Mouse (Mus musculus): Measurements from ENCODE around the gene Agk. TPM values are rescaled to one million over a fixed set of nuclear protein-coding genes. Genes with fewer than 3 reads are reported as not detected.

The Agk gene
- polyA plus RNA-seq, 1 experiment from 2014 or later: 59.8 TPM

DNA sequence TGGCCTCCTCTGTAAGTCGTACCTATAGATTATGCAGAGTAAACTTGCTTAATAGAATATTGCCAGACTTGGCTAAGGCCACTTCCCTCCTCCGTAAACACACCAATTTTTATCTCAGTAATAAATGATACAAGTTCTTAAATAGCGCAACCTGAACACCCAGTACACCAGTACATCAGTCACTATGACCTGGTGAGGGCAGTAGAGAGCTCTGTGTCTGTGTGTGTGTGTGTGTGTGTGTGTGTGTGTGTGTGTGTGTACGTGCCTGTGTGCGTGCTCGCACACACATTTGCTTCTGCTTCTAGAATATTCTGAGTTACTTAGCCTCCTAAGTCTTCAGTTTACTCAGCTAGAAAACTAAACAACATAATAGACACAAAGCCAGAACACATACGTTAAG is 28.4 kb downstream of the Agk start:
- peaks cover 15% of the 10 kb centered on the region for H3K36me3 ChIP-seq
- 93% methylated on average over 7 of the region's 7 CpGs for WGBS
- ATAC-seq (ENCODE audit: low FRiP score): no peak
- no peak overlapping the region for H3K4me2 ChIP-seq
- no peak overlapping the region for H3K9ac ChIP-seq (replicated peaks)
- no peak overlapping the region for H3K4me3 ChIP-seq (replicated peaks)
- no peak overlapping the region for H3K27ac ChIP-seq (replicated peaks)
- H3K27me3 ChIP-seq (replicated peaks): no peaks in the 10 kb centered on the region
- H3K9me3 ChIP-seq (replicated peaks): no peaks in the 10 kb centered on the region
- H3K4me1 ChIP-seq: no peaks in the 10 kb centered on the region

- Histone ChIP-seq H3K9ac (replicated peaks) (no peak overlapping the region), H3K36me3 (peaks cover 11% of the 10 kb centered on the region; the same call in 1 of the 2 replicates), H3K27ac (replicated peaks) (no peak overlapping the region), H3K4me3 (replicated peaks) (no peak overlapping the region), H3K4me1 (no peaks in the 10 kb centered on the region), H3K9me3 (replicated peaks) (no peaks in the 10 kb centered on the region), H3K27me3 (replicated peaks) (no peaks in the 10 kb centered on the region), H3K4me2 (no peak overlapping the region)
- 98% methylated on average over 6 of the region's 6 CpGs for WGBS
- ATAC-seq (ENCODE audit: low FRiP score): no peak
Measured at GRCm38 (mm10) chr6:40371031-40371430, 46.1 kb downstream of the Agk start.

DNA sequence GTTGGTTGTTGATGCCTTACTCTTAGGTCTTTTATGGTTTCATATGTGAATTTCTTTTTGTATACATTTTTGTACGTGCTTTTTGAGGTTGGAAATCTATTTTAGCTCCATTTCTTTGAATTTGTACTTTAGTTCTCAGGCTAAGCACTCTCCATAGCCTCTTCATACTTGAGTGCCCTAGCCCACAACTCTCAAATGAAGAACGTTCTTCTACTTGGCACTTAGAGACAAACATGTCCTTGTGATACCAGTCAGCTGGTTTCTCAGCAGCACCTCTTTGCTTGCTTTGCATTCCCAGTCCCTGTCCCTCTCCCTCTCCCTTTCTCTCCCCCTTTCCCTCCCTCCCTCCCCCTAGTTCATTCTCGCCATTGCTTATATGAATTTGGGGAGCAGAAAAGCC is 55.2 kb downstream of the Agk start:
- Histone ChIP-seq H3K9me3 (replicated peaks) (no peaks in the 10 kb centered on the region), H3K27ac (replicated peaks) (no peak overlapping the region), H3K4me2 (no peak overlapping the region), H3K4me3 (replicated peaks) (no peak overlapping the region), H3K9ac (replicated peaks) (no peak overlapping the region), H3K36me3 (peaks cover 11% of the 10 kb centered on the region), H3K27me3 (replicated peaks) (no peaks in the 10 kb centered on the region), H3K4me1 (no peaks in the 10 kb centered on the region)
- 91% methylated on average over 3 of the region's 3 CpGs for WGBS
- ATAC-seq (ENCODE audit: low FRiP score): no peak

DNA sequence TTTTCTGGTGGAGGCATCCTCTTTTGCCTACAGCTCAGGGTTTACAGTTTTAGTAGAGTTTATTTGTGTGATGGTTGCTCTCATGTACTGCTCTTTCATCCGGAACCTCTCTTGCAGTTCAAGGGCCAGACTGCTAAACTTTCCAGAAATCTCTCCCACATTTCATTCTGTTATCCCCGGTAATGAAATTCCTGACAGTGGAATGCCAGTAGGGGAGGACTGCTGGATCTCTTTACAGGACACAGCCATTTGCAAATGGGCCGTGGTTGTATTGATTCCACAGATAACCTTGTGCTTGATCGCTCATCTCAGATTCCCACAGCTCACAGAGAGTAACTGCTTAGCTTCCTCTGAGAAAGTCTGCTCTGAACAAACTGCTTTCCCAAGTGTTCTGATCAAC is 56.9 kb downstream of the Agk start:
- WGBS: 89% methylated on average over 4 of the region's 4 CpGs
- H3K9ac ChIP-seq (replicated peaks): no peak overlapping the region
- no peak for ATAC-seq (ENCODE audit: low FRiP score)
- H3K4me2 ChIP-seq: no peak overlapping the region
- no peaks in the 10 kb centered on the region for H3K9me3 ChIP-seq (replicated peaks)
- no peaks in the 10 kb centered on the region for H3K27me3 ChIP-seq (replicated peaks)
- no peak overlapping the region for H3K4me3 ChIP-seq (replicated peaks)
- peaks cover 17% of the 10 kb centered on the region for H3K36me3 ChIP-seq
- no peak overlapping the region for H3K27ac ChIP-seq (replicated peaks)
- H3K4me1 ChIP-seq: no peaks in the 10 kb centered on the region

- no peak overlapping the region for H3K9ac ChIP-seq (replicated peaks)
- WGBS: 62% methylated on average over 3 of the region's 3 CpGs
Measured at GRCm38 (mm10) chr6:40385682-40386081, 60.7 kb downstream of the Agk start.

GRCm38 (mm10) chr6:40388660-40389059 is 63.7 kb downstream of the Agk start:
- Histone ChIP-seq H3K4me1 (peaks cover 8% of the 10 kb centered on the region; the same call in 1 of the 2 replicates), H3K4me2 (no peak overlapping the region), H3K27ac (replicated peaks) (no peak overlapping the region), H3K27me3 (replicated peaks) (no peaks in the 10 kb centered on the region), H3K4me3 (replicated peaks) (no peak overlapping the region), H3K36me3 (peaks cover 14% of the 10 kb centered on the region), H3K9ac (replicated peaks) (no peak overlapping the region), H3K9me3 (replicated peaks) (no peaks in the 10 kb centered on the region)
- ATAC-seq (ENCODE audit: low FRiP score): no peak
- 79% methylated on average over 4 of the region's 4 CpGs for WGBS

More at GRCm38 (mm10) chr6:40385682-40386081, 60.7 kb downstream of the Agk start:
- peaks cover 19% of the 10 kb centered on the region for H3K36me3 ChIP-seq
- H3K9me3 ChIP-seq (replicated peaks): no peaks in the 10 kb centered on the region
- no peak overlapping the region for H3K4me2 ChIP-seq
- ATAC-seq (ENCODE audit: low FRiP score): no peak
- no peak overlapping the region for H3K4me3 ChIP-seq (replicated peaks)
- no peaks in the 10 kb centered on the region for H3K27me3 ChIP-seq (replicated peaks)
- no peak overlapping the region for H3K27ac ChIP-seq (replicated peaks)
- H3K4me1 ChIP-seq: no peaks in the 10 kb centered on the region

DNA sequence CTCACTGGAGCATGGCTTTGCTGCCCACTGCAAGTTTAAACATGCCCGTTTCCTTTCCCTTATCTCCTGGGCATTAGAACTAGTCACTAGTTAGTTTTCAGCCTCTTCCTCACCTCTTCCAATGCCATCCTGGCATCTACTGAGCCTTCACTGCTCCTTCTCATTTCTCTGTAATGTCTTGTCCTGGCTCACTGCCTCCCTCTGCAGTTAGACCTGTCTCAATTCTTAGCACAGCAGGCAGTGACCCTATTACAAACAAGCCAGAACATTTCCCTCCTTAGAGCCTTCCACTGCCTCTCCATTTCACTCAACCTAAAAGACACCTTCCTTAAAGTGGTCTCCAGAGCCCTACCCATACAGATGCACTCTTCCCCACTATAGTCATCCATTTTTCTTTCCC is 66.0 kb downstream of the Agk start:
- Histone ChIP-seq H3K27ac (replicated peaks) (no peak overlapping the region), H3K4me1 (peaks cover 8% of the 10 kb centered on the region; the same call in 1 of the 2 replicates), H3K36me3 (peaks cover 21% of the 10 kb centered on the region), H3K4me3 (replicated peaks) (no peak overlapping the region), H3K9me3 (replicated peaks) (no peaks in the 10 kb centered on the region), H3K4me2 (no peak overlapping the region), H3K9ac (replicated peaks) (no peak overlapping the region), H3K27me3 (replicated peaks) (no peaks in the 10 kb centered on the region)
- WGBS: 89% methylated on average over 1 of the region's 1 CpGs
- ATAC-seq (ENCODE audit: low FRiP score): no peak

GRCm38 (mm10) chr6:40393213-40393612 is 68.2 kb downstream of the Agk start:
- H3K4me3 ChIP-seq (replicated peaks): no peak overlapping the region
- peaks cover 8% of the 10 kb centered on the region; the same call in 1 of the 2 replicates for H3K4me1 ChIP-seq
- no peaks in the 10 kb centered on the region for H3K27me3 ChIP-seq (replicated peaks)
- ATAC-seq (ENCODE audit: low FRiP score): peak; percentile 97
- H3K4me2 ChIP-seq: no peak overlapping the region
- peak overlapping the region; percentile 38 for H3K27ac ChIP-seq (replicated peaks)
- peaks cover 23% of the 10 kb centered on the region for H3K36me3 ChIP-seq
- 5% methylated on average over 3 of the region's 3 CpGs for WGBS
- no peaks in the 10 kb centered on the region for H3K9me3 ChIP-seq (replicated peaks)
- H3K9ac ChIP-seq (replicated peaks): no peak overlapping the region

GRCm38 (mm10) chr6:40402031-40402430 is 77.1 kb downstream of the Agk start:
- Histone ChIP-seq H3K27me3 (replicated peaks) (no peaks in the 10 kb centered on the region), H3K27ac (replicated peaks) (no peak overlapping the region), H3K4me3 (replicated peaks) (no peak overlapping the region), H3K9ac (replicated peaks) (no peak overlapping the region), H3K4me1 (no peaks in the 10 kb centered on the region), H3K4me2 (no peak overlapping the region), H3K36me3 (peaks cover 67% of the 10 kb centered on the region), H3K9me3 (replicated peaks) (no peaks in the 10 kb centered on the region)
- WGBS: 93% methylated on average over 2 of the region's 2 CpGs
- no peak for ATAC-seq (ENCODE audit: low FRiP score)

DNA sequence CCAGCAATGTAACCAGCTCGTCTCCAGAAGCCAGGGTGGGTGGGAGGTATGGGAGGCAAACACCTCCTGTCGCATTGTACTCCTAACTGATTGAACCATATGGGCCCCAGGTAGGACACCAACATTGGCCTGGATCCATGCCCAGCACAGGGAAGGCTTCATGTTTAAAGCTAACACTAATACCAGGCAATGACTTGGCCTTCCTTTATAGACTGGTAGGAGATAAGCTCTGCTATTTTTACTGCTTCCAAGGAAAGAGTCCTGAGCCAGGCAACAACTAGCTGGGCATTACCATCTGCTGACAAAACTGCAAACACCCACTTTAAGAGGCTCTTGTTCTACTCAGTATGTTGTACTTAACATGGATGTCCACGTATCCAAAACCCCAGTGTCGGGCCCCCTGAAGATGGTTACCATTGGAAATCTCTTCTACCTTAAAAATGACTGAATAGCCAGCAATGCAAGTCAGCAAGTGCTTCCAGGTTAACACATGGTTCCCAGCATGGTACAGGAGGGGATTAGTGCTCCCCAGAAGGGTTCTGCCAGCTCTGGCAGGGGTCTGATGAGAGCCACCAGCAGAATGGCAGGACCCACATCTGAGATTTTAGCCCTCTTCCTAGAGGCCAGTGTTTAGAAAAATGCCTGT is 78.8 kb downstream of the Agk start:
- Histone ChIP-seq H3K4me3 (replicated peaks) (no peak overlapping the region), H3K4me1 (no peaks in the 10 kb centered on the region), H3K4me2 (no peak overlapping the region), H3K27ac (replicated peaks) (no peak overlapping the region), H3K36me3 (peaks cover 68% of the 10 kb centered on the region), H3K9ac (replicated peaks) (no peak overlapping the region), H3K27me3 (replicated peaks) (no peaks in the 10 kb centered on the region), H3K9me3 (replicated peaks) (no peaks in the 10 kb centered on the region)
- no peak for ATAC-seq (ENCODE audit: low FRiP score)
- 94% methylated on average over 4 of the region's 4 CpGs for WGBS

- H3K27ac ChIP-seq (replicated peaks): no peak overlapping the region
- no peaks in the 10 kb centered on the region for H3K4me1 ChIP-seq
- H3K9me3 ChIP-seq (replicated peaks): no peaks in the 10 kb centered on the region
- ATAC-seq (ENCODE audit: low FRiP score): no peak
- H3K4me2 ChIP-seq: no peak overlapping the region
- peaks cover 37% of the 10 kb centered on the region for H3K36me3 ChIP-seq
- H3K27me3 ChIP-seq (replicated peaks): no peaks in the 10 kb centered on the region
- H3K4me3 ChIP-seq (replicated peaks): no peak overlapping the region
- WGBS: 94% methylated on average over 3 of the region's 3 CpGs
- no peak overlapping the region for H3K9ac ChIP-seq (replicated peaks)
Measured at GRCm38 (mm10) chr6:40411085-40411484, 86.1 kb downstream of the Agk start.

- ATAC-seq (ENCODE audit: low FRiP score): no peak
- no peaks in the 10 kb centered on the region for H3K27me3 ChIP-seq (replicated peaks)
- no peak overlapping the region for H3K4me2 ChIP-seq
- no peaks in the 10 kb centered on the region for H3K9me3 ChIP-seq (replicated peaks)
- no peaks in the 10 kb centered on the region for H3K4me1 ChIP-seq
- no peak overlapping the region for H3K27ac ChIP-seq (replicated peaks)
- 90% methylated on average over 5 of the region's 5 CpGs for WGBS
- no peak overlapping the region for H3K4me3 ChIP-seq (replicated peaks)
- no peak overlapping the region for H3K9ac ChIP-seq (replicated peaks)
- H3K36me3 ChIP-seq: peaks cover 26% of the 10 kb centered on the region
Measured at GRCm38 (mm10) chr6:40413046-40413445, 88.1 kb downstream of the Agk start.
